Mouse (Mus musculus): Measurements from ENCODE around the gene Ank. TPM values are rescaled to one million over a fixed set of nuclear protein-coding genes. Genes with fewer than 3 reads are reported as not detected.

Ank gene
- polyA plus RNA-seq, 1 experiment from 2014 or later = 16.2 TPM

DNA sequence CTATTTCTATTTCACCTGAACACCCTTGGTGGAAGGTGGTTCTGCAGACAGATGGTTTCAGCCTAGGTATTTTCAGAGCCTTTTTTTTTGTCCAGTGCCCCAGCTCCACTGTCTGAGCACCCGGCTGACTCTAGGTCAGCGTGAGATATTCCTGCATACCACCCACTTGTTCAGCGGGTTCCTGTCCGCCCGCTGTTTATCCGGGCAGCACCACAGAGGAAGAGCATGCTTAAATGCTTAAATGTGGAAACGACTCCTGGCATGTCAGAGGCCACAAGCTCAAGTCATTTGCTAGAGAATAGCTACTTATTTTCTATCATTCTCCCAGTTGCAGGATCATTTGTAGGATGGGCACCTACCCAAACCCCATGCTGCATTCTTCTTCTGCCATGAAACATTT is 41.7 kb downstream of the Ank start:
- Histone ChIP-seq H3K4me3 (ENCODE audit: low read depth, low read length) (no peak overlapping the region), H3K9ac (ENCODE audit: low read length) (no peak overlapping the region), H3K27ac (replicated peaks) (no peak overlapping the region), H3K4me1 (replicated peaks; ENCODE audit: control insufficient read depth, insufficient read depth) (no peaks in the 10 kb centered on the region; the same call in 1 of the 2 replicates), H3K4me2 (replicated peaks; ENCODE audit: low read depth) (no peak overlapping the region), H3K9me3 (ENCODE audit: control insufficient read depth, low read length) (no peaks in the 10 kb centered on the region), H3K36me3 (ENCODE audit: control insufficient read depth, insufficient read depth, low read length) (no peaks in the 10 kb centered on the region), H3K27me3 (ENCODE audit: control insufficient read depth, insufficient read depth, low read length) (no peaks in the 10 kb centered on the region)
- TF ChIP-seq CTCF (IDR thresholded peaks at IDR 0.05; ENCODE audit: low read depth) (no peak), EP300 (optimal IDR thresholded peaks at IDR 0.05) (no peak)
- no peak for ATAC-seq (ENCODE audit: low FRiP score, low TSS enrichment)
- no peak for DNase-seq (ENCODE audit: low spot score)
- WGBS = 85% methylated on average over 7 of the region's 7 CpGs

DNA sequence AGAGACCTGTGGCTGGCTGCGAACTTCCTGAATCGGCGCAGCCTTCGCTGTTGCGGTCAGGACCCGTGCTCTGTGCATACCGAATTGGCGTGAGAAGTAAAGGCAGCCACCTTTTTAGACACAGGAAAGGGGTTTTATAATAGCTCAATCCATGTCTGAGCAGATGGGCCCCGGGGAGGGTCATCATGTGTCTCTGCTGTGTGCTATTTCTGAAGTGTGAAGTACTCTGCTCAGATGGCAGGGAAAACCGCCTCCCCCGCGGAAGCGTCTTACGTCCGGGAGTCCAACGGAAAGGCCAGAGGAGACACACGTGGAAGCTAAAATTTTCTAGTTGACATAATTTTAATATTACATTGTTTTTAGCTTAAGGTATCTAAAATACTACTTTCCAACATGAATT is 42.5 kb downstream of the Ank start:
- Histone ChIP-seq H3K9me3 (ENCODE audit: control insufficient read depth, low read length) (no peaks in the 10 kb centered on the region), H3K4me3 (ENCODE audit: low read depth, low read length) (no peak overlapping the region), H3K4me2 (replicated peaks; ENCODE audit: low read depth) (no peak overlapping the region), H3K27ac (replicated peaks) (no peak overlapping the region), H3K9ac (ENCODE audit: low read length) (no peak overlapping the region), H3K27me3 (ENCODE audit: control insufficient read depth, insufficient read depth, low read length) (no peaks in the 10 kb centered on the region), H3K4me1 (replicated peaks; ENCODE audit: control insufficient read depth, insufficient read depth) (no peaks in the 10 kb centered on the region; the same call in 1 of the 2 replicates), H3K36me3 (ENCODE audit: control insufficient read depth, insufficient read depth, low read length) (no peaks in the 10 kb centered on the region)
- TF ChIP-seq CTCF (IDR thresholded peaks at IDR 0.05; ENCODE audit: low read depth) = no peak
- no peak for TF ChIP-seq EP300 (optimal IDR thresholded peaks at IDR 0.05)
- ATAC-seq (ENCODE audit: low FRiP score, low TSS enrichment) (no peak), DNase-seq (ENCODE audit: low spot score) (no peak)
- 93% methylated on average over 17 of the region's 17 CpGs for WGBS

DNA sequence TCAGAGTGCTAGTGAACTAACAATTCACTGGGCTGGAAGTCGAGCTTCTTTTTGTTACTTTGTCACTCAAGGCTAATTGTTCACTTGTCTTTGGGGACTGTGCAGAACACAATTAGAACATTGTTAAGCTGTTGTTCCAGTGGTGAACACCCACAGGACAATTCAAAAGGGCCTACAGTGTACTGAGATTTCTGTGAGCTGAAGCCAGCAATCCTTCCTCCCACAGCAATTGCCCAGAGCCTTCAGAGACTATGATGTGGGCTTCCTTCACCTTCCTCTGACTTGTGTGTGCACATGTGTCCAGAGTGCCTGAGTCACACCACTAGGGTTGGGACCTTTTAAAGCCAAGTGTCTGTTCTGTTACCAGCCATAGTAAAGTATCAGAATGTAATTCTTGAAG is 50.5 kb downstream of the Ank start:
- DNase-seq (ENCODE audit: low spot score) (no peak), ATAC-seq (ENCODE audit: low FRiP score, low TSS enrichment) (no peak)
- Histone ChIP-seq H3K36me3 (ENCODE audit: control insufficient read depth, insufficient read depth, low read length) (no peaks in the 10 kb centered on the region), H3K9ac (ENCODE audit: low read length) (no peak overlapping the region), H3K4me1 (replicated peaks; ENCODE audit: control insufficient read depth, insufficient read depth) (no peaks in the 10 kb centered on the region), H3K27ac (replicated peaks) (no peak overlapping the region), H3K27me3 (ENCODE audit: control insufficient read depth, insufficient read depth, low read length) (no peaks in the 10 kb centered on the region), H3K4me2 (replicated peaks; ENCODE audit: low read depth) (no peak overlapping the region), H3K9me3 (ENCODE audit: control insufficient read depth, low read length) (no peaks in the 10 kb centered on the region), H3K4me3 (ENCODE audit: low read depth, low read length) (no peak overlapping the region)
- WGBS = 56% methylated on average over 1 of the region's 1 CpGs
- TF ChIP-seq EP300 (optimal IDR thresholded peaks at IDR 0.05) (no peak), CTCF (IDR thresholded peaks at IDR 0.05; ENCODE audit: low read depth) (no peak)

DNA sequence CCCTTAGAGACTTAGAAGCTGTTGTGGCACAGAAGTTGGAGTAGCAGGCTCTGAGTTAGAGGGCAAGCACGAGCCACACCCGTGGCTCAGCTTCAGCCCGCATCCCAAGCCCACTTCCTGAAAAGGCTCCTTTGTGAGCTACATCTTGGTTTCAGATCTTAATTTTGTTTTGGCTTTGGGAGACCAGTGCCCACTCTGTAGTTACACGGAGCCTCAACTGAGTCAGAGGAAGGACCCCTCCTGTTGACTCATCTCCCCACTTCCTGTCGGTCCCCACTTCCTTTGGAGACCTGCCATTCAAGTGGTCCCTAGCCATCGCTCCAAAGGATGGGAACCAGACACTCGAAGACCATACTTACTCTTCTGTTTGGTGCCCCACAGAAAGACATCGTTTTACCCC is 51.5 kb downstream of the Ank start:
- WGBS = 77% methylated on average over 8 of the region's 8 CpGs

GRCm38 (mm10) chr15:27519857-27520256 is 53.4 kb downstream of the Ank start:
- Histone ChIP-seq H3K4me3 (ENCODE audit: low read depth, low read length) (no peak overlapping the region), H3K27ac (replicated peaks) (no peak overlapping the region), H3K9me3 (ENCODE audit: control insufficient read depth, low read length) (no peaks in the 10 kb centered on the region), H3K4me2 (replicated peaks; ENCODE audit: low read depth) (no peak overlapping the region), H3K27me3 (ENCODE audit: control insufficient read depth, insufficient read depth, low read length) (no peaks in the 10 kb centered on the region), H3K4me1 (replicated peaks; ENCODE audit: control insufficient read depth, insufficient read depth) (no peaks in the 10 kb centered on the region), H3K9ac (ENCODE audit: low read length) (no peak overlapping the region), H3K36me3 (ENCODE audit: control insufficient read depth, insufficient read depth, low read length) (no peaks in the 10 kb centered on the region)
- 94% methylated on average over 7 of the region's 7 CpGs for WGBS
- TF ChIP-seq CTCF (IDR thresholded peaks at IDR 0.05; ENCODE audit: low read depth) = no peak
- no peak for TF ChIP-seq EP300 (optimal IDR thresholded peaks at IDR 0.05)
- DNase-seq (ENCODE audit: low spot score) (no peak), ATAC-seq (ENCODE audit: low FRiP score, low TSS enrichment) (no peak)

More for the DNA sequence above, 51.5 kb downstream of the Ank start:
- ATAC-seq (ENCODE audit: low FRiP score, low TSS enrichment) = no peak
- Histone ChIP-seq H3K36me3 (ENCODE audit: control insufficient read depth, insufficient read depth, low read length) (no peaks in the 10 kb centered on the region), H3K4me3 (ENCODE audit: low read depth, low read length) (no peak overlapping the region), H3K27ac (replicated peaks) (no peak overlapping the region), H3K4me1 (replicated peaks; ENCODE audit: control insufficient read depth, insufficient read depth) (no peaks in the 10 kb centered on the region), H3K9ac (ENCODE audit: low read length) (no peak overlapping the region), H3K4me2 (replicated peaks; ENCODE audit: low read depth) (no peak overlapping the region), H3K9me3 (ENCODE audit: control insufficient read depth, low read length) (no peaks in the 10 kb centered on the region), H3K27me3 (ENCODE audit: control insufficient read depth, insufficient read depth, low read length) (no peaks in the 10 kb centered on the region)
- TF ChIP-seq EP300 (optimal IDR thresholded peaks at IDR 0.05) = no peak
- TF ChIP-seq CTCF (IDR thresholded peaks at IDR 0.05; ENCODE audit: low read depth) = no peak
- DNase-seq (ENCODE audit: low spot score) = no peak

DNA sequence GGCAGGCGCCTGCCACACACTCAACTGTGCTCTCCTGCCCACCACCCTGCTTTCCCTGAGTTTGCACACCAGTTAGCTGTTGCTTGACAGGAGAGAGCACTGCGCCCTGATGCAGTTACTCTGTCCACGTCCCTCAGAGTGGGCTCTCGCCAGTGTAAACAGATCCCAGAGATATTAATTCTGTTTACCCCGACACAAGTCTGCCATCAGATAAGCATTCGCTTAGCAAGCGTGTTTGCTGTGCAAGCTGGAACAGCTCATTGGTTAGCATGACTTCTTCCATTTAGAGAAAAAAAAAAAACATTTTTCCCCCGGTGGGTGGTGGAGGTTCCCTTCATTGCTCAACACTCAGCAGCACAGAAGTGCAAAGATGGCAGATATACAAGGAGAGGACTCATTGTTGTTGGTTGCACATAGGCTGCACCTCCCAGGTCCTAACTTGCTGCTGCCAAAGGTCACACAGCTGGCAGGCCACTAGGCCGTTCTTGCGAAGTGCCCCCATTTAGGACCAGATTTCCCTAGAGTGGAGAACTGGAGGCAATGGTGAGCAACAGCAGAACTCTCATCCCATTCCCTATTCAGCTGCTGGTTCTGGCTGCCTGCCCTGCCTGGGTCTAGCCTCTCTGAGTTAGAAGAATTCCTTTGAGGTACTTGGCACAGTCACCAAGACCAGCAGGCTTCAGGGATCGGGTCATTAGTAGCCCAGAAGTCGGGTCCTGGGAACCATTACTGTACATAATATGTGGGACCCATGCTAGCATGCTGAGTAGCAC is 58.9 kb downstream of the Ank start:
- Histone ChIP-seq H3K4me3 (ENCODE audit: low read depth, low read length) (no peak overlapping the region), H3K4me1 (replicated peaks; ENCODE audit: control insufficient read depth, insufficient read depth) (peaks cover 2% of the 10 kb centered on the region; the same call in 1 of the 2 replicates), H3K9me3 (ENCODE audit: control insufficient read depth, low read length) (no peaks in the 10 kb centered on the region), H3K27ac (replicated peaks) (no peak overlapping the region), H3K4me2 (replicated peaks; ENCODE audit: low read depth) (no peak overlapping the region), H3K27me3 (ENCODE audit: control insufficient read depth, insufficient read depth, low read length) (no peaks in the 10 kb centered on the region), H3K36me3 (ENCODE audit: control insufficient read depth, insufficient read depth, low read length) (no peaks in the 10 kb centered on the region), H3K9ac (ENCODE audit: low read length) (no peak overlapping the region)
- ATAC-seq (ENCODE audit: low FRiP score, low TSS enrichment) (no peak), DNase-seq (ENCODE audit: low spot score) (no peak)
- TF ChIP-seq EP300 (optimal IDR thresholded peaks at IDR 0.05) = no peak
- no peak for TF ChIP-seq CTCF (IDR thresholded peaks at IDR 0.05; ENCODE audit: low read depth)
- 39% methylated on average over 12 of the region's 12 CpGs for WGBS
